Mouse (Mus musculus): ENCODE results near the gene Drap1. TPM values are rescaled to one million over a fixed set of nuclear protein-coding genes. Genes with fewer than 3 reads are reported as not detected.

Drap1 gene
- polyA plus RNA-seq, 1 experiment from 2014 or later = 220 TPM

DNA sequence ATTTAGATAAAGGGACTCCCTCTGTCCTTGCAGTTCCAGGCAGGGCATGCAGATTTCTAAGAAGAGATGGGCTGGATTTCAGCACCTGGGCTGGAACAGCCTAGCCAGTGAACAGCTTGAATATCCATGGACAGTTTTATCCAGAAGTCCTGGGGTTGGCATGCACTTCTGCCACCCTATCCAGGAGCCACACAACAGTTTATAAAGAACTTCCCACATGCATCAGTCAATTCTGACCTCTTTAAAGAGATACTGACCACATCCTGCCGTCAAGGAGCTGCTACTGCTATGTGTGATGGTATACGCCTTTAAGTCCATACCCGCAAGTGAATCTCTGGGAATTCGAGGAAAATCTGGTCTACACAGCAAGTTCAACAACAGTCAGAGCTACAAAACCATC, 4.4 kb upstream of the Drap1 start:
- 77% methylated on average over 4 of the region's 4 CpGs for WGBS
- Histone ChIP-seq H3K27me3 (no peaks in the 10 kb centered on the region), H3K9me3 (replicated peaks) (no peaks in the 10 kb centered on the region), H3K4me3 (no peak overlapping the region), H3K4me2 (no peak overlapping the region), H3K4me1 (replicated peaks) (peaks cover 47% of the 10 kb centered on the region), H3K9ac (no peak overlapping the region), H3K27ac (no peak overlapping the region), H3K36me3 (peaks cover 14% of the 10 kb centered on the region)
- no peak for ATAC-seq (replicated peaks; ENCODE audit: insufficient number of reproducible peaks, insufficient read depth, low FRiP score, low read depth)

DNA sequence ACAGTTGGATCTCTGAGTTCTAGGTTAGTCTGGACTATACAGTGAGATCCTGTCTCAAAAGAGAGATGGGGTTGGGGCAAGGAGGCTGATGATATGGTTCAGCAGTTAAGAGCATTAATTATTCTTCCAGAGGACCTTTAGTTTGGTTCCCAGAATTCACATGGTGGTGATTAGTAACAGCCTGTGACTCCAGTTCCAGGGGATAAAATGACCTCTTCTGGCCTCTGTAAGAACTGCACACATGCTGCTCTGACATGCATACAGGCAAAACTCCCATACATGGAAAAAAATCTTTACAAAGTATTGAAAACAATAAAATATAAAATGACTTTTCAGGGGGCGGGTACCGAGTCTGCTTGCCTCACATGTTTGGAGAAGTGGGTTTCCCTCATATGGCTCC, 3.3 kb upstream of the Drap1 start:
- whole genome bisulfite sequencing = 81% methylated on average over 2 of the region's 2 CpGs
- peaks cover 14% of the 10 kb centered on the region for H3K36me3 ChIP-seq
- no peak overlapping the region for H3K27ac ChIP-seq
- H3K4me3 ChIP-seq = no peak overlapping the region
- peaks cover 46% of the 10 kb centered on the region for H3K4me1 ChIP-seq (replicated peaks)
- no peak overlapping the region for H3K4me2 ChIP-seq
- ATAC-seq (replicated peaks; ENCODE audit: insufficient number of reproducible peaks, insufficient read depth, low FRiP score, low read depth) = no peak
- H3K9ac ChIP-seq = no peak overlapping the region
- no peaks in the 10 kb centered on the region for H3K27me3 ChIP-seq
- no peaks in the 10 kb centered on the region for H3K9me3 ChIP-seq (replicated peaks)

DNA sequence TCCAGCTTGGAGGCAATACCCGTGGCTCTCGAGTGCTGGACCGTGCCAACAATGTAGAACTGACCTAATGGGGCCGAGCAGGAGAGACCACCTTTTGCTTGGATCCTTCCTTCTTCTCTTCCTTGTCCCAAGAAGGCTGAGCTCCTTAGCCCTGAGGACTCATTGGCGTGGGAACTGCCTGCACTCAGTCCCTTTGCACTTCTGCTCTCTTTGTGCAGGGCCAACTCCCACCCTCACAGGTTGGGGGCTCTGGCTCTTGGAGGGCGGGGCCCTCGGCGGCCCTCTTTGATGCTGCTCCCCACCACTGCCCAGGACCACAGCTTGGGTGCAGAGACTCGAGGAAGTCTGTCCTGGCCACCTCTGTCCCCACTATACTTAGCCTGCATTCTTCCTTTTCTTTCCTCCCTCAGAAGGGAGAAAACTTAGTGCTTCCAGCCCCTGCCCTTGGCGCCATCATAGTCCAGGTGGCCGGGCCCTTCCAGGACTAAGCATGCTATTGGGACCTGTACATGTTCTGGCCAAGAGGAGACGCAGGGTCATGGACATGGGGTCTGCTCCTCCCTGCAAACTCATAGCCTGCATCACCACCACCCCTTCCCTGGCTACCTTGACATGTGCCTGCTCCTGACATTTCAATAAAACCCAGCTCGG, 2.0 kb upstream of the Drap1 start:
- Histone ChIP-seq H3K4me2 (peak overlapping the region; percentile 75), H3K27ac (no peak overlapping the region), H3K27me3 (no peaks in the 10 kb centered on the region), H3K4me3 (no peak overlapping the region), H3K9ac (no peak overlapping the region), H3K9me3 (replicated peaks) (no peaks in the 10 kb centered on the region), H3K36me3 (peaks cover 19% of the 10 kb centered on the region), H3K4me1 (replicated peaks) (peaks cover 41% of the 10 kb centered on the region)
- WGBS = 88% methylated on average over 13 of the region's 13 CpGs
- no peak for ATAC-seq (replicated peaks; ENCODE audit: insufficient number of reproducible peaks, insufficient read depth, low FRiP score, low read depth)

DNA sequence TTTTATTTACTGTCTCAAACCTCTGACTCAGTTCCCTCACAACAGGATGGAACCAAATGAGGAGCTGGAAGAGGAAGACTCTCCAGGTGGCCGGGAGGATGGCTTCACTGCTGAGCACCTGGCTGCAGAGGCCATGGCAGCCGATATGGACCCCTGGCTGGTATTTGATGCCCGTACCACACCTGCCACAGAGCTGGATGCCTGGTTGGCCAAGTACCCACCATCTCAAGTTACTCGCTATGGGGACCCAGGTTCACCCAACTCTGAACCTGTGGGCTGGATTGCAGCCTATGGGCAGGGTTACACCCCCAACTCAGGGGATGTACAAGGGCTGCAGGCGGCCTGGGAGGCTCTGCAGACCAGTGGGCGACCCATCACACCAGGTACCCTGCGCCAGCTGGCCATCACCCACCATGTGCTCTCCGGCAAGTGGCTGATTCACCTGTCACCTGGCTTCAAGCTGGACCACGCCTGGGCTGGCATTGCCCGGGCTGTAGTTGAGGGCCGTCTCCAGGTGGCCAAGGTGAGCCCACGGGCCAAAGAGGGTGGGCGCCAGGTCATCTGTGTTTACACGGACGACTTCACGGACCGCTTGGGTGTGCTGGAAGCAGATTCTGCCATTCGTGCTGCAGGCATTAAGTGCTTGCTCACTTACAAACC, 1.3 kb upstream of the Drap1 start:
- Histone ChIP-seq H3K27me3 (no peaks in the 10 kb centered on the region), H3K4me2 (peak overlapping the region; percentile 75), H3K4me1 (replicated peaks) (peaks cover 41% of the 10 kb centered on the region), H3K4me3 (peak overlapping the region; percentile 83), H3K9ac (peak overlapping the region; percentile 94), H3K36me3 (peaks cover 19% of the 10 kb centered on the region), H3K27ac (peak overlapping the region; percentile 95), H3K9me3 (replicated peaks) (no peaks in the 10 kb centered on the region)
- 86% methylated on average over 18 of the region's 18 CpGs for WGBS
- ATAC-seq (replicated peaks; ENCODE audit: insufficient number of reproducible peaks, insufficient read depth, low FRiP score, low read depth) = no peak

GRCm38 (mm10) chr19:5424092-5424781, 542 bp downstream of the Drap1 start:
- H3K4me2 ChIP-seq = peak overlapping the region; percentile 91
- peak; percentile 67 for ATAC-seq (replicated peaks; ENCODE audit: insufficient number of reproducible peaks, insufficient read depth, low FRiP score, low read depth)
- H3K4me1 ChIP-seq (replicated peaks) = peaks cover 34% of the 10 kb centered on the region
- peak overlapping the region; percentile 95 for H3K27ac ChIP-seq
- no peaks in the 10 kb centered on the region for H3K9me3 ChIP-seq (replicated peaks)
- WGBS = under 1% methylated on average over 41 of the region's 48 CpGs
- no peaks in the 10 kb centered on the region for H3K27me3 ChIP-seq
- peak overlapping the region; percentile 89 for H3K9ac ChIP-seq
- peak overlapping the region; percentile 83 for H3K4me3 ChIP-seq
- H3K36me3 ChIP-seq = peaks cover 30% of the 10 kb centered on the region

DNA sequence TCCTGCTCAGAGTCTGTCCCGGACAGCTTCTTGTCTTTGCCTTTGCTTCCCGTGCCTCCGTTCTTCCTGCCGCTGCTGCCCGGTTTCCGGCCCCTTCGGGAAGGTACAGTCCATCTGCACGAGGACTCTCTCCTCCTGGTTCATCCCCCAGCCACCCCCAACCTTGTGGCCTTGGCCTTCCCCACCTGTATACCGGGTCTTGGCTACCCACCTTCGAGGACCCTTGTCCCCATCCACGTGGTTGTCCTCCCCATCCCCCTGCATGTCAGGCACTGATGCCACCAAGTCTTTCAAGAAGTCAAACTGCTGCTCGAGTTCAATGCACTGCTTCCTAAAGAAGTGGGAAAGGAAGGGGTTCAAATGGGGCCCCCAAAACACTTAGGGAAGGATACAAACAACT, 1.2 kb downstream of the Drap1 start:
- H3K4me1 ChIP-seq (replicated peaks) = peaks cover 30% of the 10 kb centered on the region
- 67% methylated on average over 12 of the region's 12 CpGs for WGBS
- no peaks in the 10 kb centered on the region for H3K9me3 ChIP-seq (replicated peaks)
- peak overlapping the region; percentile 91 for H3K4me2 ChIP-seq
- H3K27me3 ChIP-seq = no peaks in the 10 kb centered on the region
- peak overlapping the region; percentile 83 for H3K4me3 ChIP-seq
- H3K9ac ChIP-seq = peak overlapping the region; percentile 89
- peaks cover 30% of the 10 kb centered on the region for H3K36me3 ChIP-seq
- no peak for ATAC-seq (replicated peaks; ENCODE audit: insufficient number of reproducible peaks, insufficient read depth, low FRiP score, low read depth)
- H3K27ac ChIP-seq = peak overlapping the region; percentile 95

DNA sequence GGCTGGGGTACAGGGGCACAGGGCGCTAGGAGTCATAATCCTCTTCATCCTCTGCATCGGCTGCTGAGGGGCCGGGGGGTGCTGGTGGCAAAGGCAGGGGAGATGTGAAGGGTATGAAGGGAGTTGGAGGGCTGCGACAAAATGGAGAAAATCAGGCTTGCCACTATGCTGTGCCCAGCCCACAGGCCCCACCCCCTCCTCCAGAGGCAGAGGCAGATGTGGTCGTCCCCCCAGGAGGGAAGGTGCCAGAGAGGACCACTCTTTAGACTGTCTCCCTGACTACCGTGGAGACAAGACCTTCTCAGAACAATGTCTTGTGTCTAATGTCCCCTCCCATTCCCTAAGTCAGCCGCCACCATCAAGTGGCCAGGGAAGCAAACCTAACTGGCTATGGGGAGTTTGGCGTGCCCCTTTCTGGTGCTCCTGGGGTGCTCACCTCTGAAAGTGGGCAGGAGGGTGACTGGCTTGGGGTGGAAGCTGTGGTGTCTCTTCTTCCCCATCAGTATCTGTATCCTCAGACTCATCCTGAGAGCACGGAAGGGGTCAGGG, 1.8 kb downstream of the Drap1 start:
- H3K4me1 ChIP-seq (replicated peaks) = peaks cover 30% of the 10 kb centered on the region
- H3K9ac ChIP-seq = no peak overlapping the region
- H3K27ac ChIP-seq = no peak overlapping the region
- WGBS = 85% methylated on average over 9 of the region's 9 CpGs
- peaks cover 34% of the 10 kb centered on the region for H3K36me3 ChIP-seq
- H3K27me3 ChIP-seq = no peaks in the 10 kb centered on the region
- peak overlapping the region; percentile 83 for H3K4me3 ChIP-seq
- H3K4me2 ChIP-seq = peak overlapping the region; percentile 91
- ATAC-seq (replicated peaks; ENCODE audit: insufficient number of reproducible peaks, insufficient read depth, low FRiP score, low read depth) = no peak
- no peaks in the 10 kb centered on the region for H3K9me3 ChIP-seq (replicated peaks)

DNA sequence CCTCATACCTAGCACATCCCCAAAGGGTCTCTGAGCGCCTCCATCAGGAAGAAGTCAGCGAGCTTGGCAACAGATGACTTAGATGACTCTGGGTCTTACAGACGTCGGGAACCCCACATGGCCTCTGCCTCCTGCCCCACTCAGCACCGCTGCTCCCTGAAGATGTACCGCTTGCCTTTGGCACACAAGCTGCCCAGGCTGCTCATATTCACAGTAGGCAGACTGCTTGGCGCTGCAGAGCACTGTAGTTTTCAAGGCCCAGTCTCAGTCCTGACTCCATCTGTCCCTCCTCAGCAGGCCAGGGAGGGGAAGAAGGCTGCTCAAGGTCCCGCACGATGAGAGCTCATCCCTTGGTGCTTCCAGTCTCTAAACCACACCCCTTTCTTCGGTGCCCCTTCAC, 2.5 kb downstream of the Drap1 start:
- Histone ChIP-seq H3K4me3 (no peak overlapping the region), H3K4me1 (replicated peaks) (peaks cover 29% of the 10 kb centered on the region), H3K4me2 (no peak overlapping the region), H3K27me3 (no peaks in the 10 kb centered on the region), H3K36me3 (peaks cover 37% of the 10 kb centered on the region), H3K27ac (no peak overlapping the region), H3K9ac (peak overlapping the region; percentile 23; the same call in 1 of the 2 replicates), H3K9me3 (replicated peaks) (no peaks in the 10 kb centered on the region)
- no peak for ATAC-seq (replicated peaks; ENCODE audit: insufficient number of reproducible peaks, insufficient read depth, low FRiP score, low read depth)
- WGBS = 87% methylated on average over 10 of the region's 10 CpGs

DNA sequence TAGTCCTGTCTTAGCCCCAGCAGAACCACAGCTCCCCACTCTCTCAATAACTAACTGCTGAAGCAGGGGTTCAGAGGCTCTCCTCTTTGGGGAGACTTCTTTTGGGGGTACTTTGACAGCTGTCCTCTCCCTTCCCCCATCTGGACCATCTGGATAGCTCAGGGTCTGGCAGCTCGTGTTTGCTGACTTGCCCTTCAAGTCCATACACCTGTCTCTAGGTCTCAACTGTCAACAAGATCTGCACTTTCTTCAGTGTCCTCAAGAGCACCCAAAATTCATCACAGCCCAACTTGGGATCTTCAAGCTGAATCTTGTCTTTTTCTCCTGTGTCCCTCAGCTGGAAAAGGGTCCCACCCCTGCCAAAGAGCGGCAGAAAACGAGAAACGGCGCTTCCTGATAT, 3.0 kb downstream of the Drap1 start:
- Histone ChIP-seq H3K9me3 (replicated peaks) (no peaks in the 10 kb centered on the region), H3K4me1 (replicated peaks) (peaks cover 25% of the 10 kb centered on the region), H3K27ac (no peak overlapping the region), H3K4me3 (no peak overlapping the region), H3K36me3 (peaks cover 32% of the 10 kb centered on the region), H3K9ac (no peak overlapping the region), H3K27me3 (no peaks in the 10 kb centered on the region), H3K4me2 (no peak overlapping the region)
- ATAC-seq (replicated peaks; ENCODE audit: insufficient number of reproducible peaks, insufficient read depth, low FRiP score, low read depth) = no peak
- 85% methylated on average over 5 of the region's 5 CpGs for WGBS

GRCm38 (mm10) chr19:5420579-5420978, 4.2 kb downstream of the Drap1 start:
- Histone ChIP-seq H3K4me2 (no peak overlapping the region), H3K9me3 (replicated peaks) (no peaks in the 10 kb centered on the region), H3K27me3 (no peaks in the 10 kb centered on the region), H3K9ac (no peak overlapping the region), H3K36me3 (peaks cover 24% of the 10 kb centered on the region), H3K27ac (no peak overlapping the region), H3K4me3 (no peak overlapping the region), H3K4me1 (replicated peaks) (peaks cover 13% of the 10 kb centered on the region)
- 93% methylated on average over 6 of the region's 6 CpGs for WGBS
- ATAC-seq (replicated peaks; ENCODE audit: insufficient number of reproducible peaks, insufficient read depth, low FRiP score, low read depth) = no peak

- H3K4me1 ChIP-seq (replicated peaks) = peaks cover 13% of the 10 kb centered on the region
- WGBS = 88% methylated on average over 9 of the region's 9 CpGs
- no peak for ATAC-seq (replicated peaks; ENCODE audit: insufficient number of reproducible peaks, insufficient read depth, low FRiP score, low read depth)
- no peak overlapping the region for H3K27ac ChIP-seq
- H3K4me2 ChIP-seq = no peak overlapping the region
- H3K9me3 ChIP-seq (replicated peaks) = no peaks in the 10 kb centered on the region
- H3K4me3 ChIP-seq = no peak overlapping the region
- no peaks in the 10 kb centered on the region for H3K27me3 ChIP-seq
- no peak overlapping the region for H3K9ac ChIP-seq
- peaks cover 24% of the 10 kb centered on the region for H3K36me3 ChIP-seq
Observed at GRCm38 (mm10) chr19:5419630-5420029, 5.1 kb downstream of the Drap1 start.

Measured in heart, embryonic 15.5 days (tissue).